Mouse (Mus musculus): ENCODE results near the gene Copz1. TPM values are rescaled to one million over a fixed set of nuclear protein-coding genes. Genes with fewer than 3 reads are reported as not detected.

Copz1 gene
- polyA plus RNA-seq, 1 experiment: 191 TPM

DNA sequence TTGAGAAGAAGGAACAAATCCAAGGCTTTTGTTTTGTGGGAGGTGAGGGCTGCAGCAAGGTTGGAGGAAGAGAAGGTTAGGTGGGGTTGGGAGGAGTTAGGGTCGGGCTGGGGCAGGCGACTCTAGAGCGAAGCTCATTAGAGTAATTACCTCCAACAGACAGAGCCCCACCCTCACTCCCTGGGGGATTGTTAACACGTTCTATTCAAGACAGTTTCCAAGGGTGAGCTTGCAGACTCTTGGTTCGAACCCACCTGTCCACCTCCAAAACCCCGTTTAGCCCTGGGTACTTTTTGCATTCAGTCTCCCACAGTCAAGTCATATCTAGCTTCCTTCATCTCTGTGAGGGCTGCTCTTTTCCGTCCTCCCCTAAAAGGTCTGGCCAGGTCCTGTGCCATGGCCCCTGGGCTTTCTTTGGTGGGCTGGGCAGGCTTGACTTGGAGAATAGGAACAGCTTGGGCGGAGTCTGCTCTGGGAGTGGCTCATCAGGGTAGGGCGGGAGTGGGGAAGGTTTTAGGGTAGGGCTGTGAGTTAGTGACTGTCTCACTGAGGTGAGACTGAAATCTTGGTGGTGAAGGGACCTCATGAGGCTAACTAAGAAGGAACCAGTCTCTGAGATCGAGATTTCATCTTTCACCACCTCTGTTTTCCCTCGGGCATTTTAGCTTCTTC, 64.6 kb downstream of the Copz1 start:
- no peaks in the 10 kb centered on the region for H3K27me3 ChIP-seq (ENCODE audit: control insufficient read depth, insufficient read depth, insufficient read length)
- no peaks in the 10 kb centered on the region for H3K79me2 ChIP-seq (ENCODE audit: control insufficient read depth, insufficient read depth)
- no peak overlapping the region for H3K4me3 ChIP-seq (ENCODE audit: insufficient read depth, poor library complexity, severe bottlenecking)

DNA sequence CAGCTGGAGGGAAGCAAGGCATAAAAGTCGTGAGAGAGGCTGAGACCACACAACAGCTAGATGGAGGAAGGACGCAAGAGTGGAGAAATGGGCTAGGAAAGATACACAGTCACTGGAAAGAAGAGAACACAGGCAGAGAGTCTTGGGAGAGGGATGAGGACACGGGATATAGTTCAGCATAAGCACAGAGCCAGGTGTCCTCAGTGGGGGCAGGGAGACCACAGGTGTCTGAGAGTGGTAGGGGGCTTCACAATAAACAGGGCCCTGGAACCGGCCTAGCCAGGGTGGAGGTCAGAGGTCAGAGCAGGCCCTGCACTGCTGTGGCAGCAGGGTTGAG, 66.3 kb downstream of the Copz1 start:
- no peak for TF ChIP-seq CEBPB (IDR thresholded peaks at IDR 0.05; ENCODE audit: low read depth)
- TF ChIP-seq USF1 (IDR thresholded peaks at IDR 0.05; ENCODE audit: low read depth): no peak
- TF ChIP-seq MYOD1 (IDR thresholded peaks at IDR 0.05; ENCODE audit: control insufficient read depth, insufficient read length, low read depth): no peak
- TF ChIP-seq FOSL1 (IDR thresholded peaks at IDR 0.05; ENCODE audit: insufficient read depth, low read length, poor library complexity, severe bottlenecking): no peak
- no peak for TF ChIP-seq MAX (IDR thresholded peaks at IDR 0.05)
- no peak for TF ChIP-seq CTCF (IDR thresholded peaks at IDR 0.05; ENCODE audit: control insufficient read depth, insufficient read depth, insufficient read length)
- no peak for TF ChIP-seq MYOG (IDR thresholded peaks at IDR 0.05; ENCODE audit: control insufficient read depth, extremely low read depth, insufficient read length)
- H3K27me3 ChIP-seq (ENCODE audit: control insufficient read depth, insufficient read depth, insufficient read length): no peaks in the 10 kb centered on the region
- H3K4me3 ChIP-seq (ENCODE audit: insufficient read depth, poor library complexity, severe bottlenecking): no peak overlapping the region

More for the DNA sequence above, 64.6 kb downstream of the Copz1 start:
- Histone ChIP-seq H3K36me3 (ENCODE audit: control insufficient read depth, insufficient read depth) (peaks cover 5% of the 10 kb centered on the region), H3K79me3 (ENCODE audit: low read depth) (no peaks in the 10 kb centered on the region), H3ac (ENCODE audit: control insufficient read depth, insufficient read length, low read depth) (no peak overlapping the region)
- no peak for TF ChIP-seq USF1 (IDR thresholded peaks at IDR 0.05; ENCODE audit: low read depth)
- no peak for TF ChIP-seq FOSL1 (IDR thresholded peaks at IDR 0.05; ENCODE audit: insufficient read depth, low read length, poor library complexity, severe bottlenecking)
- no peak for TF ChIP-seq MYOG (IDR thresholded peaks at IDR 0.05; ENCODE audit: control insufficient read depth, extremely low read depth, insufficient read length)
- no peak for TF ChIP-seq CTCF (IDR thresholded peaks at IDR 0.05; ENCODE audit: control insufficient read depth, insufficient read depth, insufficient read length)
- no peak for TF ChIP-seq CEBPB (IDR thresholded peaks at IDR 0.05; ENCODE audit: low read depth)
- TF ChIP-seq MYOD1 (IDR thresholded peaks at IDR 0.05; ENCODE audit: control insufficient read depth, insufficient read length, low read depth): no peak
- TF ChIP-seq MAX (IDR thresholded peaks at IDR 0.05): no peak

DNA sequence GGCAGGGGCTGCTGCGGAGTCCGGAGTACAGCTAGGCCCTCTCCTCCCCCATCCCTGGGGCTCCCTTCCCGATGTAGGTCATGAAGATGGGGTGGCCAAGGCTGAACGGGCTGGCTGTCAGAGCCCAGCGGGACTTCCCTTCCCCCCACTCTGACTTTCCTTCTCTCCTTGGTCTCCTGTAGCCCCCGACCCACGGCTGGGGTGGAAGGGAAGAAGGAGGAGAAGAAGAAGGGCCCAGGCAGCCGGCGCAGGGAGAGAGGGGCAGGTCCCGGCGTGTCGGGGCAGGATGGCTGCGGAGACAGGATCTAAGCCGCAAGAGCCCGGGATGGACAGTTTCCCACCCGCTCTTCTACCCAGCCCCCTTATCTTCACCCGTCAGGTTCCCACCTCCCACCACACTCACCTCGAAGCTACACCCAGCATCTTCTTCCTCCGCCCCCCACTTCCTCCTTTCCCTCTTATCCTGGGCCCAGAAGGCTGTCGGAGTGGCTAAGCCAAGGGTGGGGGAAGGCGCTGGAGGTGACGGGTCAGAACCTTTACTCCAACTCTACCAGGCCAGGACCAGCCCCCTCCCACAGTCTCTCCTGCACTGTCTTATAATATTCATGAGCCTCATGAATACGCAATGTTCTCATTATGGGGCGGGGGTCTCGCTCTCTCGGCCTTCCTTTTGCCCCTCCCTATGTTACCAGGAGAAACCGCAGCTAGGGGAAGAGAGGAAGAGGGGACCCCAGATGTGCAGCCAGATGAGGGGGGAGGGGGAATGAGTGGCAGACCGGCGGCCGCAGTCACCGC, 66.8 kb downstream of the Copz1 start:
- H3K79me3 ChIP-seq (ENCODE audit: low read depth): no peaks in the 10 kb centered on the region
- no peaks in the 10 kb centered on the region for H3K27me3 ChIP-seq (ENCODE audit: control insufficient read depth, insufficient read depth, insufficient read length)
- TF ChIP-seq CTCF (IDR thresholded peaks at IDR 0.05; ENCODE audit: control insufficient read depth, insufficient read depth, insufficient read length) (no peak), MAX (IDR thresholded peaks at IDR 0.05) (no peak)
- no peaks in the 10 kb centered on the region for H3K79me2 ChIP-seq (ENCODE audit: control insufficient read depth, insufficient read depth)
- H3K36me3 ChIP-seq (ENCODE audit: control insufficient read depth, insufficient read depth): peaks cover 24% of the 10 kb centered on the region
- H3K4me3 ChIP-seq (ENCODE audit: insufficient read depth, poor library complexity, severe bottlenecking): no peak overlapping the region
- H3ac ChIP-seq (ENCODE audit: control insufficient read depth, insufficient read length, low read depth): no peak overlapping the region

More for the DNA sequence above, 66.3 kb downstream of the Copz1 start:
- peaks cover 18% of the 10 kb centered on the region for H3K36me3 ChIP-seq (ENCODE audit: control insufficient read depth, insufficient read depth)
- no peaks in the 10 kb centered on the region for H3K79me2 ChIP-seq (ENCODE audit: control insufficient read depth, insufficient read depth)
- H3ac ChIP-seq (ENCODE audit: control insufficient read depth, insufficient read length, low read depth): no peak overlapping the region
- no peaks in the 10 kb centered on the region for H3K79me3 ChIP-seq (ENCODE audit: low read depth)

DNA sequence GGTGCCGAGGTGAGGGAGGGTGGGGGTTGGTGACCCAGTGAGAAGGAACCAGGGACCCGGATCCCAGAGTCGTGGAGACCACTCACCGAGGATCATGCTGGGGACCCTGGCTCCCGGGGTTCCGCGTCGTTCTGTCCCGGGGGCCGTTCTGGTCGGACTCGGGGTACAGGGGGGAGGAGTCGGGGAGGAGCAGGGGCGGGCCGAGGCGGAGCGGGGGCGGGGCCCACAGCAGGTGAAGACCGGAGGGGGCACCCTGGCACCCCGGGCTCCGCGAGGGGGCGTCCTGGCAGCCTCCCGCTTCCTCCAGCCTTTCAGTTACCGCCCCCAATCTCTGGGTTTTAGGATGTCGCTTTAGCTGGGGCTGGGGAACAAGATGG, 67.4 kb downstream of the Copz1 start, which contains the start of gene Zfp385a:
Gene Zfp385a (minus strand): TSS at position 133 of the 377 bp plus-strand sequence.
- H3K36me3 ChIP-seq (ENCODE audit: control insufficient read depth, insufficient read depth): peaks cover 30% of the 10 kb centered on the region
- no peak within 1 kb of the TSS for H3K4me3 ChIP-seq (ENCODE audit: insufficient read depth, poor library complexity, severe bottlenecking)
- H3K79me2 ChIP-seq (ENCODE audit: control insufficient read depth, insufficient read depth): no peaks in the 10 kb centered on the region
- no peaks in the 10 kb centered on the region for H3K27me3 ChIP-seq (ENCODE audit: control insufficient read depth, insufficient read depth, insufficient read length)
- H3ac ChIP-seq (ENCODE audit: control insufficient read depth, insufficient read length, low read depth): no peak within 1 kb of the TSS
- H3K79me3 ChIP-seq (ENCODE audit: low read depth): no peaks in the 10 kb centered on the region
- no peak for TF ChIP-seq MYOG (IDR thresholded peaks at IDR 0.05; ENCODE audit: control insufficient read depth, extremely low read depth, insufficient read length)
- TF ChIP-seq USF1 (IDR thresholded peaks at IDR 0.05; ENCODE audit: low read depth): no peak
- no peak for TF ChIP-seq MYOD1 (IDR thresholded peaks at IDR 0.05; ENCODE audit: control insufficient read depth, insufficient read length, low read depth)
- TF ChIP-seq CEBPB (IDR thresholded peaks at IDR 0.05; ENCODE audit: low read depth): no peak
- no peak for TF ChIP-seq MAX (IDR thresholded peaks at IDR 0.05)
- TF ChIP-seq CTCF (IDR thresholded peaks at IDR 0.05; ENCODE audit: control insufficient read depth, insufficient read depth, insufficient read length): no peak
- no peak for TF ChIP-seq FOSL1 (IDR thresholded peaks at IDR 0.05; ENCODE audit: insufficient read depth, low read length, poor library complexity, severe bottlenecking)

DNA sequence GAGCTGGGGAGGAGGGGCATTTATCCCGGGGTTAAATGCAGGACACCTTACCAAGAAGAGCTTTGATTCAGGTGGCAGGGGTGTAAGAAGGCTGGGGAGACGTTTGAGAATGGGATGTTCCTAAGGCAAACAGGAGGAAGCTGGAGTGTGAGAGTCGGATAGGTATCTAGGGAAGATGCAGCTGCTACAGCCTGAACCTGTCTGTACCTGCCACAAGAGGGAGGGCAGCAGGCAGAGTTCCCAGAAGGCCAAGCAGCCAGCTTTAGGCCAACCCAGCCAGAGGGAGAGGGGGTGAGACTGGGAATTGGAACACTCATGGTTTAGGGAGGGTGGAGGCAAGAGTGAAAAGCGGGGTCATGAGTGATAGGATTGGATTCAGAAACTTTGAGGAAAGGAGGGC, 68.3 kb downstream of the Copz1 start:
- Histone ChIP-seq H3K4me3 (ENCODE audit: insufficient read depth, poor library complexity, severe bottlenecking) (no peak overlapping the region), H3K79me3 (ENCODE audit: low read depth) (no peaks in the 10 kb centered on the region), H3K36me3 (ENCODE audit: control insufficient read depth, insufficient read depth) (peaks cover 38% of the 10 kb centered on the region), H3K79me2 (ENCODE audit: control insufficient read depth, insufficient read depth) (no peaks in the 10 kb centered on the region), H3ac (ENCODE audit: control insufficient read depth, insufficient read length, low read depth) (no peak overlapping the region), H3K27me3 (ENCODE audit: control insufficient read depth, insufficient read depth, insufficient read length) (no peaks in the 10 kb centered on the region)
- TF ChIP-seq CEBPB (IDR thresholded peaks at IDR 0.05; ENCODE audit: low read depth) (no peak), USF1 (IDR thresholded peaks at IDR 0.05; ENCODE audit: low read depth) (no peak), FOSL1 (IDR thresholded peaks at IDR 0.05; ENCODE audit: insufficient read depth, low read length, poor library complexity, severe bottlenecking) (no peak), MYOD1 (IDR thresholded peaks at IDR 0.05; ENCODE audit: control insufficient read depth, insufficient read length, low read depth) (no peak), MAX (IDR thresholded peaks at IDR 0.05) (no peak), CTCF (IDR thresholded peaks at IDR 0.05; ENCODE audit: control insufficient read depth, insufficient read depth, insufficient read length) (no peak)

Data from C2C12 (cell line).